Mouse (Mus musculus) megakaryocyte, embryonic 14.5 days (primary cell): ENCODE data around the gene Ajm1.

Experiments
- FLI1 ChIP-seq: IDR thresholded peaks from 2 replicates; pipeline ENCODE4 v1.6.1; 2012; ENCODE audit warnings: low read length, inconsistent platforms, mixed read lengths
- GATA1 ChIP-seq: IDR thresholded peaks from 3 replicates; pipeline ENCODE4 v1.6.1; 2012; ENCODE audit warnings: mixed read lengths, low read length, inconsistent platforms, borderline replicate concordance

DNA sequence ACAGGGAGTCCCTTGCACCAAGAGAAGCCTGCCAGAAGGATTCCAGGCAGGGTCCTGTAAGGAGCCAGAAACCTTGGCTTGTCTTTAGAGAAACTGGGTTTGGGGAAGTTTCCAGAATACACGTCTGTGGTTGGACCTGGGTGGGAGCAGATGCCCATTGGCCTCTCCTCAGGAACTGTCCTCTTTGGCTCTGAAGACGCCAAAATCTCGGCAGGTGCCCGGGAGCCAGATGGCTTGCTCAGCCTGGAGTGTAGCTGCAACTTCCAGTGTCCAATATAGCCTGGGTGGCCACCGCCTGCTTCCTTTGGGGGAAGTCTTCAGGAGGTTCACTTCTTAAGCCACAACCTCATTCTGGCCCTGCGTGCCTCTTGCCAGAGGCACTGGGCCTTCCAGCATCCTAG lies 344 bp upstream of the Ajm1 start:
- TF ChIP-seq GATA1 = no peak
- TF ChIP-seq FLI1 = no peak
